Mouse (Mus musculus) E14TG2a.4 (cell line): ENCODE measurements around the gene Mgea5.

Source experiments
- CTCF ChIP-seq: conservative IDR thresholded peaks from 2 replicates; pipeline ENCODE4 v1.5.1; 2014; ENCODE audit warnings: low read length
- POU5F1 ChIP-seq: IDR thresholded peaks from 2 replicates; pipeline ENCODE4 v1.6.1; 2014; ENCODE audit warnings: low read length, borderline replicate concordance

DNA sequence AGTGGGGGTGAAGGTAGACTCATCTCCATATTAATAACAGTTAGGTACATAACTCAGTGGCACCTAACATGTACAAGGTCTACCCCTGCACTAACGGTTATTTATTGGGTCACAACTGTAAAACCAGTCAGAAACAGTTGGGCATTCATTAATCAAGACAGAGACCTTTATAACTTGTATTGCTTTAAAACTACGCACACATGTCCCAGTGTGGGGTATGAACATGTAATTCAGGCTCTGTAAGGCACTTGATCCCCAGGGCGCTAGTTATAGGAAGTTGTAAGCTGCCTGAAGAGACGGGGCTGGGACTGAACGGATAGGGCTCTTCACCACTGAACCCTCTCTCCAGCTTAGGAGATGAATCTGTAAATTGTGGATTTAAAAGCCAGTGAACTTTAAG is 25.0 kb downstream of the Mgea5 start:
- TF ChIP-seq CTCF, result no peak
- TF ChIP-seq POU5F1, result no peak
